Mouse (Mus musculus) thymus, postnatal 25 days (tissue): Measurements from ENCODE around the gene Tmsb15b2.
"Not testable (repeated sequence)": the region's sequence is repeated elsewhere in the genome, so short reads cannot be mapped to it uniquely, and the experiment has no call there.

Source experiments
- DNase-seq: peaks from one replicate; pipeline ENCODE4 v3.0.0; 2022

Gene Tmsb15b2

GRCm38 (mm10) chrX:136975397-136975796 is at the start of gene Tmsb15b2:
Tmsb15b2 (minus strand) TSS chrX:136975497.
- DNase-seq: not testable (repeated sequence)

GRCm38 (mm10) chrX:137019310-137019709 is 44.0 kb upstream of the Tmsb15b2 start:
- peak; percentile 49 for DNase-seq

- DNase-seq: no peak
These were observed 42.4 kb upstream of the Tmsb15b2 start for GRCm38 (mm10) chrX:137017668-137018067.

GRCm38 (mm10) chrX:137015099-137015709 is 39.9 kb upstream of the Tmsb15b2 start:
- peak; percentile 42 for DNase-seq

GRCm38 (mm10) chrX:136996256-136996655 is 21.0 kb upstream of the Tmsb15b2 start:
- DNase-seq: no peak

GRCm38 (mm10) chrX:136993641-136994040 is 18.3 kb upstream of the Tmsb15b2 start:
- DNase-seq: no peak

- DNase-seq: peak; percentile 64
These were observed 17.8 kb upstream of the Tmsb15b2 start, which contains the start of gene Zcchc18 for GRCm38 (mm10) chrX:136992978-136993547. Zcchc18 (plus strand) TSS chrX:136993155.

- no peak for DNase-seq
These were observed 17.1 kb upstream of the Tmsb15b2 start for GRCm38 (mm10) chrX:136992191-136992965.

- DNase-seq: no peak
These were observed 16.0 kb upstream of the Tmsb15b2 start for GRCm38 (mm10) chrX:136991274-136991673.

- DNase-seq: no peak
These were observed 10.7 kb upstream of the Tmsb15b2 start for GRCm38 (mm10) chrX:136986039-136986438.

- DNase-seq: no peak
These were observed 3.3 kb upstream of the Tmsb15b2 start for GRCm38 (mm10) chrX:136978616-136979015.

- peak; percentile 73 for DNase-seq
These were observed 1.3 kb upstream of the Tmsb15b2 start, which contains the start of the genes Tmsb15l and Tmsb15b1 for GRCm38 (mm10) chrX:136976424-136977084. Tmsb15l (minus strand) TSS chrX:136976869. Tmsb15b1 (minus strand) TSS chrX:136976874.

GRCm38 (mm10) chrX:136959688-136960087 is 15.6 kb downstream of the Tmsb15b2 start:
- peak; percentile 1 for DNase-seq

- DNase-seq: not testable (repeated sequence)
These were observed 17.0 kb downstream of the Tmsb15b2 start for GRCm38 (mm10) chrX:136958300-136958699.

GRCm38 (mm10) chrX:136957583-136958279 is 17.6 kb downstream of the Tmsb15b2 start:
- peak; percentile 1 for DNase-seq

GRCm38 (mm10) chrX:136937985-136938384 is 37.3 kb downstream of the Tmsb15b2 start:
- no peak for DNase-seq

- DNase-seq: no peak
These were observed 48.3 kb downstream of the Tmsb15b2 start, which contains the start of gene H2bfm for GRCm38 (mm10) chrX:136927031-136927430. H2bfm (plus strand) TSS chrX:136927325.

GRCm38 (mm10) chrX:136925863-136926262 is 49.4 kb downstream of the Tmsb15b2 start:
- DNase-seq: no peak
